Mouse (Mus musculus) CH12.LX (cell line): ENCODE measurements around the gene Pfn1. TPM values are rescaled to one million over a fixed set of nuclear protein-coding genes. Genes with fewer than 3 reads are reported as not detected.

ENCODE experiments used
- DNase-seq: peaks from one replicate; pipeline ENCODE4 v3.0.0-alpha.2; 2013; ENCODE audit errors: extremely low read depth
- H3K27ac ChIP-seq: 2 replicates; pipeline ENCODE4 v1.5.1; 2012; ENCODE audit warnings: low read depth, mild to moderate bottlenecking, control low read depth, moderate library complexity; ENCODE audit not compliant: insufficient read depth
- H3K27me3 ChIP-seq: replicated peaks from 2 replicates; pipeline ENCODE3; 2012; ENCODE audit warnings: inconsistent platforms
- H3K36me3 ChIP-seq, 2 experiments: replicated peaks in 1 of 2; 2 replicates each; pipeline versions ENCODE3 to v1.6.1; 2012; ENCODE audit warnings: inconsistent platforms in 1 of 2, low read length in 1 of 2, mild to moderate bottlenecking in 1 of 2, mixed read lengths in 1 of 2, moderate library complexity in 1 of 2; ENCODE audit not compliant: control insufficient read depth in 1 of 2, insufficient read depth in 1 of 2
- H3K4me1 ChIP-seq, 2 experiments: 2 replicates each; pipeline ENCODE4 v1.6.1; 2012; ENCODE audit warnings: inconsistent platforms in 1 of 2, moderate library complexity in 1 of 2; ENCODE audit not compliant: insufficient read depth in 2 of 2, control insufficient read depth in 1 of 2
- H3K4me2 ChIP-seq: 2 replicates; pipeline ENCODE4 v1.6.1; 2012; ENCODE audit warnings: low read depth, mild to moderate bottlenecking, control low read depth; ENCODE audit not compliant: poor library complexity, insufficient read depth, severe bottlenecking
- H3K4me3 ChIP-seq, 3 experiments: fragments of 150-350 bp in 1 of 3; sonication (generic) in 1 of 3; replicated peaks in 1 of 3; 2 replicates each; pipeline versions ENCODE3 to v1.5.1; 2011 to 2012; ENCODE audit warnings: low read depth in 2 of 3, low read length in 2 of 3, mild to moderate bottlenecking in 2 of 3, moderate library complexity in 2 of 3, control low read depth in 1 of 3, improper control_type of control experiment in 1 of 3, inconsistent platforms in 1 of 3, mixed read lengths in 1 of 3; ENCODE audit not compliant: poor library complexity in 1 of 3
- H3K79me2 ChIP-seq: replicated peaks from 2 replicates; pipeline ENCODE4 v1.6.1; 2012; ENCODE audit warnings: mild to moderate bottlenecking, moderate library complexity; ENCODE audit not compliant: control insufficient read depth, poor library complexity, insufficient read depth, severe bottlenecking; ENCODE audit errors: extremely low read depth
- H3K9ac ChIP-seq: 2 replicates; pipeline ENCODE4 v1.6.1; 2012; ENCODE audit warnings: low read depth, mild to moderate bottlenecking, control low read depth, moderate library complexity; ENCODE audit not compliant: insufficient read depth
- H3K9me3 ChIP-seq: replicated peaks from 2 replicates; pipeline ENCODE3; 2012; ENCODE audit warnings: low read length, inconsistent platforms, mixed read lengths
- BHLHE40 ChIP-seq: IDR thresholded peaks from 2 replicates; pipeline ENCODE4 v1.6.1; 2011; ENCODE audit warnings: mild to moderate bottlenecking, low read depth, low read length, improper control_type of control experiment
- CHD1 ChIP-seq: IDR thresholded peaks from 2 replicates; pipeline ENCODE4 v1.6.1; 2012; ENCODE audit warnings: low read depth, low read length, improper control_type of control experiment, inconsistent platforms
- CHD2 ChIP-seq: IDR thresholded peaks from 2 replicates; pipeline ENCODE4 v1.6.1; 2011; ENCODE audit warnings: low read length, improper control_type of control experiment
- CTCF ChIP-seq, 2 experiments: IDR thresholded peaks in 1 of 2; conservative IDR thresholded peaks in 1 of 2; 2 replicates each; pipeline ENCODE4 v1.5.1; 2011 to 2012; ENCODE audit warnings: low read depth in 2 of 2, low read length in 2 of 2, improper control_type of control experiment in 1 of 2, inconsistent platforms in 1 of 2, mild to moderate bottlenecking in 1 of 2, moderate library complexity in 1 of 2
- E2F4 ChIP-seq: IDR thresholded peaks from 2 replicates; pipeline ENCODE4 v1.6.1; 2011; ENCODE audit warnings: low read depth, low read length, improper control_type of control experiment; ENCODE audit not compliant: insufficient replicate concordance
- ELF1 ChIP-seq: IDR thresholded peaks from 2 replicates; pipeline ENCODE4 v1.6.1; 2014; ENCODE audit warnings: low read depth, mild to moderate bottlenecking, inconsistent platforms, low read length, improper control_type of control experiment
- EP300 ChIP-seq: IDR thresholded peaks from 2 replicates; pipeline ENCODE4 v1.6.1; 2011; ENCODE audit warnings: low read length, improper control_type of control experiment
- ETS1 ChIP-seq: conservative IDR thresholded peaks from 2 replicates; pipeline ENCODE4 v1.6.1; 2012; ENCODE audit warnings: low read depth, mild to moderate bottlenecking, inconsistent platforms, low read length, improper control_type of control experiment, moderate library complexity
- GABPA ChIP-seq: IDR thresholded peaks from 2 replicates; pipeline ENCODE4 v1.6.1; 2012; ENCODE audit warnings: low read depth, low read length, improper control_type of control experiment, inconsistent platforms; ENCODE audit not compliant: insufficient replicate concordance
- HCFC1 ChIP-seq: IDR thresholded peaks from 2 replicates; pipeline ENCODE4 v1.6.1; 2012; ENCODE audit warnings: low read depth, mild to moderate bottlenecking, inconsistent platforms, low read length, improper control_type of control experiment
- IRF4 ChIP-seq: IDR thresholded peaks from 2 replicates; pipeline ENCODE4 v1.6.1; 2014; ENCODE audit warnings: low read depth, mild to moderate bottlenecking, inconsistent platforms, low read length, improper control_type of control experiment
- JUN ChIP-seq: IDR thresholded peaks from 2 replicates; pipeline ENCODE4 v1.6.1; 2011; ENCODE audit warnings: low read depth, mild to moderate bottlenecking, low read length, improper control_type of control experiment, moderate library complexity; ENCODE audit not compliant: insufficient read depth
- JUND ChIP-seq: conservative IDR thresholded peaks from 2 replicates; pipeline ENCODE4 v1.6.1; 2011; ENCODE audit warnings: low read depth, low read length, improper control_type of control experiment
- KAT2A ChIP-seq: IDR thresholded peaks from 2 replicates; pipeline ENCODE4 v1.6.1; 2012; ENCODE audit warnings: low read length, improper control_type of control experiment, inconsistent platforms; ENCODE audit not compliant: insufficient replicate concordance
- MAFK ChIP-seq: IDR thresholded peaks from 2 replicates; pipeline ENCODE4 v1.6.1; 2011; ENCODE audit warnings: low read length, improper control_type of control experiment; ENCODE audit not compliant: insufficient replicate concordance
- MAX ChIP-seq: IDR thresholded peaks from 2 replicates; pipeline ENCODE4 v1.6.1; 2011; ENCODE audit warnings: low read length, improper control_type of control experiment
- MAZ ChIP-seq: IDR thresholded peaks from 2 replicates; pipeline ENCODE4 v1.6.1; 2012; ENCODE audit warnings: low read depth, mild to moderate bottlenecking, inconsistent platforms, low read length, improper control_type of control experiment, moderate library complexity
- MEF2A ChIP-seq: IDR thresholded peaks from 2 replicates; pipeline ENCODE4 v1.6.1; 2014; ENCODE audit warnings: low read depth, mild to moderate bottlenecking, inconsistent platforms, low read length, improper control_type of control experiment, borderline replicate concordance
- MXI1 ChIP-seq: IDR thresholded peaks from 2 replicates; pipeline ENCODE4 v1.6.1; 2011; ENCODE audit warnings: mild to moderate bottlenecking, low read depth, low read length, improper control_type of control experiment
- MYC ChIP-seq: IDR thresholded peaks from 2 replicates; pipeline ENCODE4 v1.6.1; 2011; ENCODE audit warnings: low read depth, mild to moderate bottlenecking, improper control_type of control experiment, low read length
- NELFE ChIP-seq: IDR thresholded peaks from 2 replicates; pipeline ENCODE4 v1.6.1; 2011; ENCODE audit warnings: low read depth, low read length, improper control_type of control experiment
- PAX5 ChIP-seq: IDR thresholded peaks from 2 replicates; pipeline ENCODE4 v1.6.1; 2012; ENCODE audit warnings: low read length, inconsistent platforms, mixed read lengths
- POLR2A ChIP-seq: IDR thresholded peaks from 2 replicates; pipeline ENCODE4 v1.6.1; 2011; ENCODE audit warnings: low read depth, mild to moderate bottlenecking, improper control_type of control experiment, low read length
- POLR2AphosphoS2 ChIP-seq: IDR thresholded peaks from 2 replicates; pipeline ENCODE4 v1.6.1; 2011; ENCODE audit warnings: low read depth, low read length, improper control_type of control experiment
- RAD21 ChIP-seq: IDR thresholded peaks from 2 replicates; pipeline ENCODE4 v1.6.1; 2011; ENCODE audit warnings: low read depth, mild to moderate bottlenecking, low read length, improper control_type of control experiment, moderate library complexity
- RCOR1 ChIP-seq: conservative IDR thresholded peaks from 2 replicates; pipeline ENCODE4 v1.6.1; 2012; ENCODE audit warnings: low read depth, mild to moderate bottlenecking, inconsistent platforms, low read length, improper control_type of control experiment
- SIN3A ChIP-seq: IDR thresholded peaks from 2 replicates; pipeline ENCODE4 v1.6.1; 2012; ENCODE audit warnings: low read length, improper control_type of control experiment, inconsistent platforms
- SMC3 ChIP-seq: IDR thresholded peaks from 2 replicates; pipeline ENCODE4 v1.6.1; 2011; ENCODE audit warnings: low read depth, low read length, improper control_type of control experiment
- TBP ChIP-seq: conservative IDR thresholded peaks from 2 replicates; pipeline ENCODE4 v1.6.1; 2011; ENCODE audit warnings: low read depth, low read length, improper control_type of control experiment
- TCF12 ChIP-seq: IDR thresholded peaks from 2 replicates; pipeline ENCODE4 v1.6.1; 2014; ENCODE audit warnings: low read depth, mild to moderate bottlenecking, inconsistent platforms, low read length, improper control_type of control experiment
- UBTF ChIP-seq: IDR thresholded peaks from 2 replicates; pipeline ENCODE4 v1.6.1; 2012; ENCODE audit warnings: low read depth, mild to moderate bottlenecking, inconsistent platforms, low read length, improper control_type of control experiment, moderate library complexity
- USF1 ChIP-seq: IDR thresholded peaks from 2 replicates; pipeline ENCODE4 v1.6.1; 2014; ENCODE audit warnings: low read depth, mild to moderate bottlenecking, inconsistent platforms, low read length, improper control_type of control experiment
- USF2 ChIP-seq: conservative IDR thresholded peaks from 2 replicates; pipeline ENCODE4 v1.6.1; 2011; ENCODE audit warnings: low read depth, low read length, improper control_type of control experiment
- ZC3H11A ChIP-seq: IDR thresholded peaks from 2 replicates; pipeline ENCODE4 v1.6.1; 2012; ENCODE audit warnings: low read depth, mild to moderate bottlenecking, inconsistent platforms, low read length, improper control_type of control experiment
- ZKSCAN1 ChIP-seq: IDR thresholded peaks from 2 replicates; pipeline ENCODE4 v1.6.1; 2012; ENCODE audit warnings: low read depth, inconsistent platforms, low read length, improper control_type of control experiment, borderline replicate concordance
- ZMIZ1 ChIP-seq: IDR thresholded peaks from 2 replicates; pipeline ENCODE4 v1.6.1; 2012; ENCODE audit warnings: low read depth, mild to moderate bottlenecking, inconsistent platforms, low read length, improper control_type of control experiment
- ZNF384 ChIP-seq: IDR thresholded peaks from 2 replicates; pipeline ENCODE4 v1.6.1; 2012; ENCODE audit warnings: low read depth, low read length, improper control_type of control experiment, inconsistent platforms
- dilution Hi-C: fragments of 300-500 bp; cut with MboI; formaldehyde crosslinking; loops from 2 replicates; pipeline ENCODE4 v1.14.3; 2020; ENCODE audit warnings: low sequenced_read_pairs; ENCODE audit not compliant: extremely low pct_unique_long_range_greater_than_20kb, extremely low pct_ligation_motif_present
- in situ Hi-C: fragments of 300-500 bp; cut with MboI; formaldehyde crosslinking; loops from 3 replicates; pipeline ENCODE4 v1.14.3; 2019; ENCODE audit warnings: low sequenced_read_pairs, low pct_ligation_motif_present, low pct_unique_long_range_greater_than_20kb, mixed read lengths
- polyA plus RNA-seq: library from polyadenylated mRNA; unstranded; fragments of >175 nt; gene quantifications from 2 replicates; pipeline ENCODE4 v1.2.1, GENCODE M21; 2012; ENCODE audit warnings: low read depth; ENCODE audit not compliant: insufficient read length
- total RNA-seq, 2 experiments: library from RNA; depleted of rRNA; stranded (reverse); fragments of 300-350 nt in 1 of 2; fragments of >200 nt in 1 of 2; gene quantifications; 2 replicates each; pipeline ENCODE4 v1.2.3; 2012 to 2014

Gene Pfn1
- total and polyA plus RNA-seq, 3 experiments, result 844 to 2,624 (median 1,045) TPM

- peaks cover 39 to 74% of the 10 kb centered on the region in 2 experiments for H3K36me3 ChIP-seq
- DNase-seq, result peak; percentile 100
- H3K9me3 ChIP-seq, result no peaks in the 10 kb centered on the region
- peak within 1 kb of the TSS; percentile 66 to 99 (median 80) for H3K4me3 ChIP-seq
- H3K27me3 ChIP-seq, result no peaks in the 10 kb centered on the region
- H3K9ac ChIP-seq, result peak within 1 kb of the TSS; percentile 94
- peaks cover 52% of the 10 kb centered on the region for H3K79me2 ChIP-seq
- H3K27ac ChIP-seq, result peak within 1 kb of the TSS; percentile 74
- in situ Hi-C loops (no loop called here), dilution Hi-C loops (no loop called here)
- H3K4me2 ChIP-seq, result peak within 1 kb of the TSS; percentile 95
- peaks cover 25 to 51% of the 10 kb centered on the region in 2 experiments for H3K4me1 ChIP-seq
- TF ChIP-seq MAX (peak; percentile 78; the same call in 1 of the 2 replicates), POLR2A (peak; percentile 83), KAT2A (0 out of 2 replicates have a peak, but pooled peaks have one; percentile 53), NELFE (peak; percentile 95), EP300 (0 out of 2 replicates have a peak, but pooled peaks have one; percentile 48), HCFC1 (peak; percentile 73), JUND (no peak), RAD21 (no peak), JUN (no peak), BHLHE40 (peak; percentile 96), MXI1 (peak; percentile 92), GABPA (no peak), MAZ (peak; percentile 89), USF2 (no peak), MEF2A (peak; percentile 62), TBP (peak; percentile 86; the same call in 1 of the 2 replicates), USF1 (no peak), ZNF384 (peak; percentile 99), UBTF (no peak; the same call in 1 of the 2 replicates), TCF12 (peak; percentile 89), POLR2AphosphoS2 (0 out of 2 replicates have a peak, but pooled peaks have one; percentile 16), SIN3A (peak; percentile 93), CHD1 (peak; percentile 8; the same call in 1 of the 2 replicates), MYC (peak; percentile 57; the same call in 1 of the 2 replicates), E2F4 (peak; percentile 93; the same call in 1 of the 2 replicates), PAX5 (no peak), ZKSCAN1 (no peak), ETS1 (peak; percentile 76), SMC3 (peak; percentile 28), CTCF (conservative IDR thresholded peaks at IDR 0.05 in 1 of 2, IDR thresholded peaks at IDR 0.05 in 1 of 2; ENCODE audit: low read depth in 2 of 2, low read length in 2 of 2) (peak in 1 of 2 experiments; percentile 19; a peak in 1 of 4 replicates), ZC3H11A (no peak), MAFK (no peak), ELF1 (peak; percentile 87), RCOR1 (no peak), IRF4 (peak; percentile 52), ZMIZ1 (peak; percentile 88), CHD2 (peak; percentile 100)
These were observed 7.5 kb downstream of the Pfn1 start, which contains the start of the genes Rnf167 and Slc25a11 for GRCm38 (mm10) chr11:70646691-70647650. Gene Rnf167, plus strand, starts transcription at chr11:70647235. Gene Slc25a11, minus strand, starts transcription at chr11:70647479.
